Mouse (Mus musculus): ENCODE measurements at regions not wholly inside any gene's neighbourhood (a gene's known extent, or its start where the extent isn't known, plus 50 kb on each side); places are given as distances from the start of the nearest gene placed in this dataset.

DNA sequence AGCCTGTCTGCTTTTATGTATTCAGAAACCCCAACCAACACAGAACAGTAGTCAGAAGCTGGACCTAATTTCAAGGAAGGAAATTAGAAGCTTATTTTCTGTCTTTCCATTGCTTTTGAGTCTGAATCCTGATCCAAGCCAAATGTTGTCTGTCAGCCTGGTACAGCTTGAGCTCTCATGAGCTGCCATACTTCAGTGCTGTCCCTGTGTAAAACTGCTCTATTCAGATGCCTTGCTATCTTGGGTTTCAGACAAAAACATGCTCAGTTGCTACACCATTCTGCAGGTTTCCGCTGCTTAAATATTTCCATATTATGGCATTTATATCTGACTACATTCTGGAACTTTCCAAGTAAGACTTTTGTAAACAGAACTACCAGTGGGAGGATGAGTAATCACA, 1403.2 kb downstream of the Epha7 start:
- Histone ChIP-seq H3K36me3 (ENCODE audit: insufficient read depth, low read length) (no peaks in the 10 kb centered on the region), H3K27ac (ENCODE audit: low read depth, low read length) (no peak overlapping the region), H3K9ac (replicated peaks; ENCODE audit: low read length, poor library complexity, severe bottlenecking) (no peak overlapping the region), H3K4me3 (ENCODE audit: low read depth, low read length) (no peak overlapping the region), H3K4me1 (ENCODE audit: insufficient read depth, low read length) (no peaks in the 10 kb centered on the region), H3K27me3 (ENCODE audit: insufficient read depth, low read length) (no peaks in the 10 kb centered on the region), H3K9me3 (ENCODE audit: low read length) (no peaks in the 10 kb centered on the region), H3K4me2 (ENCODE audit: low read depth, low read length, poor library complexity, severe bottlenecking) (no peak overlapping the region)
- TF ChIP-seq CTCF (IDR thresholded peaks at IDR 0.05) = no peak
- WGBS = 86% methylated on average over 1 of the region's 1 CpGs
- ATAC-seq (ENCODE audit: low FRiP score) (no peak), DNase-seq (ENCODE audit: low spot score) (no peak)

DNA sequence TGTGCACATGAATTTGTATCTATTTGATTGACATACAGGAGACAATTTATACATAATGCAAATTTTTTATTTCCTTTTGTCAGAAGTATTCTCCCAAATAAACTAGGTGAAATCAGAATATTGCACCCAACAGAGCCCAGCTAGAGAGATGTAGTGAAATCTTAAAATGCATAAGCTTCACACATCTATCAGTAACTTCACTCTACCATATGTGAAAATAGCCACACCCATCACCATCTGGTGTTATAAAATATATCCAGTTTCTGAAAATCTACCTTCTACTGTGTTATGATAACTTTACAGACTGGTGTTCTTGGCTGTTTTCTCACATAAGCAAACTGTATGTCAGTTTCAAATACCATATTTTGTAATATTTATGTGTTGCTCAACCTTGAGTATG, 1414.2 kb downstream of the Epha7 start:
- no peak overlapping the region for H3K4me2 ChIP-seq (ENCODE audit: low read depth, low read length, poor library complexity, severe bottlenecking)
- DNase-seq (ENCODE audit: low spot score) (no peak), ATAC-seq (ENCODE audit: low FRiP score) (no peak)
- H3K9me3 ChIP-seq (ENCODE audit: low read length) = no peaks in the 10 kb centered on the region
- no peak overlapping the region for H3K4me3 ChIP-seq (ENCODE audit: low read depth, low read length)
- no peak overlapping the region for H3K9ac ChIP-seq (replicated peaks; ENCODE audit: low read length, poor library complexity, severe bottlenecking)
- H3K27ac ChIP-seq (ENCODE audit: low read depth, low read length) = no peak overlapping the region
- H3K4me1 ChIP-seq (ENCODE audit: insufficient read depth, low read length) = no peaks in the 10 kb centered on the region
- H3K27me3 ChIP-seq (ENCODE audit: insufficient read depth, low read length) = no peaks in the 10 kb centered on the region
- TF ChIP-seq CTCF (IDR thresholded peaks at IDR 0.05) = no peak
- H3K36me3 ChIP-seq (ENCODE audit: insufficient read depth, low read length) = no peaks in the 10 kb centered on the region

DNA sequence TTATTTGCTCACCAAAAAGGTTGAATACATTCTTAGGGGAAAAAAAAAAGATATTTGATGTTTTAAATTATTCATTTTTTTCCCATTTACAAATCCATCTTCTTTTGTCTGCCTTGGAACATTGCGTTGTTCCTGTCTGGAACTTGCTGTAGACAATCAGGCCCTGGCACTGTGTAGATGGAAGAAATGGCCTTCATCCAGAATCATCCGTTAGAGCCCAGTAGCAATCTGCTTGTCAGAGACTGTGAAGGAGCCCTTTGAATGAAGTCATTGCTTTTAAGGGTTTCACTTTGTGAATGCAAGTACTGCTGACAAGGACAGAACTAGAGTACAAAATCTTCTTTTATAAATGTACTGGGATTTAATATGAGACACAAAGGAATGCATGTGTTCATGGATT, 1449.2 kb downstream of the Epha7 start:
- no peak for TF ChIP-seq CTCF (IDR thresholded peaks at IDR 0.05)
- no peak overlapping the region for H3K27ac ChIP-seq (ENCODE audit: low read depth, low read length)
- no peaks in the 10 kb centered on the region for H3K36me3 ChIP-seq (ENCODE audit: insufficient read depth, low read length)
- ATAC-seq (ENCODE audit: low FRiP score) (no peak), DNase-seq (ENCODE audit: low spot score) (peak; percentile 63)
- no peak overlapping the region for H3K9ac ChIP-seq (replicated peaks; ENCODE audit: low read length, poor library complexity, severe bottlenecking)
- no peaks in the 10 kb centered on the region for H3K4me1 ChIP-seq (ENCODE audit: insufficient read depth, low read length)
- no peaks in the 10 kb centered on the region for H3K27me3 ChIP-seq (ENCODE audit: insufficient read depth, low read length)
- H3K4me2 ChIP-seq (ENCODE audit: low read depth, low read length, poor library complexity, severe bottlenecking) = no peak overlapping the region
- 57% methylated on average over 2 of the region's 2 CpGs for WGBS
- no peak overlapping the region for H3K4me3 ChIP-seq (ENCODE audit: low read depth, low read length)
- H3K9me3 ChIP-seq (ENCODE audit: low read length) = no peaks in the 10 kb centered on the region

DNA sequence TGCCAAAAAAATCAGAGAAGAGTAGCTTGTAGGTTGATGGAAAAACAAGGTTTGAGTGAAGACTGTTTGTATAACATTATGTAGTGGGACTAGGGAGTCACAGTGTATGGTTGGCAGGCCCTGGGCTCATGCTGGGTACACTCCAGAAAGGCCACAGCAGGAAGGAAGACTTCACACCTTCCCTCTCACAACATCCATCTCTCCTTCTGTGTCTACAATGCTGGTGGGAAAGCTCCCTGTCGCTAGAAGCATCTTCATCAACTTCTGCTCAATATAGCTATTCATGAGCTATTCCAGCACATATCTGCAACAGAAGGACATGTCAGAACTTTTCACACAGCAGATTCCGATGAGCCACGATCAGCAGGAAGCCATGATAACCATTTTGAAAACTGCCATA, 1455.1 kb downstream of the Epha7 start:
- H3K4me2 ChIP-seq (ENCODE audit: low read depth, low read length, poor library complexity, severe bottlenecking) = no peak overlapping the region

DNA sequence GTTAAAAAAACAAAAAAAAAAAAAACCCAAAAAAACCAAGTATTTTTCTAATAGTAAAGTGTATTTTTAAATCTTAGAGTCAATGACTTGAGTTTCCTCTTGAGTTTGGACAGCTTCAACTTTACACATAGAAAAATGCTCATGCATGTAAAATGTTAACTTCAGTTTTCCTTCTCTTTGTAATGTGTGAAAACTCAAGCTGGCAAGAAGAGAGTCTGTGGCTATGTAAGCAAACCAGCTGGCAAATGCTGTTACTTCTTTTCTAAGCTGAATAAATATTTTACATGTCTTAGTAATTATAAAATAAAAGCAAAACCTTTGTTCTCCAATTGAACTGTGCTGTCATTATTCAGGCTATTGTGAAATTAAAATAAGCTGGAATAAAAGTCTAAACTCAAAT, 1457.1 kb downstream of the Epha7 start:
- no peak for TF ChIP-seq CTCF (IDR thresholded peaks at IDR 0.05)
- no peak overlapping the region for H3K27ac ChIP-seq (ENCODE audit: low read depth, low read length)

More for the DNA sequence above, 1455.1 kb downstream of the Epha7 start:
- WGBS = 78% methylated on average over 3 of the region's 3 CpGs
- Histone ChIP-seq H3K27ac (ENCODE audit: low read depth, low read length) (no peak overlapping the region), H3K27me3 (ENCODE audit: insufficient read depth, low read length) (no peaks in the 10 kb centered on the region), H3K9me3 (ENCODE audit: low read length) (no peaks in the 10 kb centered on the region), H3K4me3 (ENCODE audit: low read depth, low read length) (no peak overlapping the region), H3K36me3 (ENCODE audit: insufficient read depth, low read length) (no peaks in the 10 kb centered on the region), H3K4me1 (ENCODE audit: insufficient read depth, low read length) (no peaks in the 10 kb centered on the region), H3K9ac (replicated peaks; ENCODE audit: low read length, poor library complexity, severe bottlenecking) (no peak overlapping the region)
- ATAC-seq (ENCODE audit: low FRiP score) (no peak), DNase-seq (ENCODE audit: low spot score) (peak; percentile 14)
- no peak for TF ChIP-seq CTCF (IDR thresholded peaks at IDR 0.05)

DNA sequence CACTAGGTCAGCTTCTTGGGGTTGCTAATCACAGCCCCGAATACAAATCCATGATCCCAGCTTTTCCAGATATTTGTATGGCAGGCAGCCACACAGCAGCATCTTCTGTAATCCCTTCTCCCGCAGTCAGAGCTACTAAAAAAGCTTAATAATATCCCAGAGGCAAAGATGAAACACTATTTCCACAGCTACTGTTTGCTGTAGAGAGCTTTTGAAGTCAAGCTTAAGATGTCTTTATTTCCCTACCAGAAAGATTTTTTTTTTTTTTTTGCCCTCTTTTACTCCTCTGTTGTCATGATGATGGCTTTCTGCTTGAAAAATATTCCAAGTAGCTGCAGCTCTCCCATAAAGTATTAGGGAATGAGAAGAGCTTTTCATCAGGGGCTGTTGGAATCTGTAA, 1499.5 kb downstream of the Epha7 start:
- Histone ChIP-seq H3K4me3 (ENCODE audit: low read depth, low read length) (no peak overlapping the region), H3K27ac (ENCODE audit: low read depth, low read length) (no peak overlapping the region), H3K27me3 (ENCODE audit: insufficient read depth, low read length) (no peaks in the 10 kb centered on the region), H3K9me3 (ENCODE audit: low read length) (no peaks in the 10 kb centered on the region), H3K9ac (replicated peaks; ENCODE audit: low read length, poor library complexity, severe bottlenecking) (no peak overlapping the region), H3K36me3 (ENCODE audit: insufficient read depth, low read length) (no peaks in the 10 kb centered on the region), H3K4me2 (ENCODE audit: low read depth, low read length, poor library complexity, severe bottlenecking) (peak overlapping the region; percentile 16), H3K4me1 (ENCODE audit: insufficient read depth, low read length) (no peaks in the 10 kb centered on the region)
- peak; percentile 33 for DNase-seq (ENCODE audit: low spot score)
- no peak for TF ChIP-seq CTCF (IDR thresholded peaks at IDR 0.05)
- ATAC-seq (ENCODE audit: low FRiP score) = peak; percentile 74
- WGBS = 5% methylated on average over 2 of the region's 2 CpGs

More for the DNA sequence above, 1457.1 kb downstream of the Epha7 start:
- Histone ChIP-seq H3K9ac (replicated peaks; ENCODE audit: low read length, poor library complexity, severe bottlenecking) (no peak overlapping the region), H3K4me3 (ENCODE audit: low read depth, low read length) (no peak overlapping the region), H3K9me3 (ENCODE audit: low read length) (no peaks in the 10 kb centered on the region), H3K4me1 (ENCODE audit: insufficient read depth, low read length) (no peaks in the 10 kb centered on the region), H3K4me2 (ENCODE audit: low read depth, low read length, poor library complexity, severe bottlenecking) (no peak overlapping the region), H3K27me3 (ENCODE audit: insufficient read depth, low read length) (no peaks in the 10 kb centered on the region), H3K36me3 (ENCODE audit: insufficient read depth, low read length) (no peaks in the 10 kb centered on the region)
- DNase-seq (ENCODE audit: low spot score) (no peak), ATAC-seq (ENCODE audit: low FRiP score) (no peak)

DNA sequence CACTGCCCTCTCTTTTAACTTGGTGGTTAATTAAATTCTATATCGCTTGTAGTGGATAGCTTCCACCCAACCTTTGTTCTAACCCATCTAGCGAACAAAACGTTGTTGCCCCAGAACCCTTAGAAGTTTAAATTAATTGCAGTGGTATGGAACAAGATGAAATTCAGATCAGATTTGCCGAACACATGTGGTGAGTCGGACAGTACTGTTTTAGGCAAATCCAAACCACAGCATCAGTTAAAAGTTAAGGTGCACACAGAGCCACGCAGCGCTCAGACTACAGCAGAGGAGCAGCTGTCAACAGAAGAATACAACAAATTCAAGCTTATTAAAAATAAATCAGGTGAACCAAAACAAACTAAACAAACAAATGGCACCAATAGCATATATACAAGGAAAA, 1500.0 kb downstream of the Epha7 start:
- no peak for ATAC-seq (ENCODE audit: low FRiP score)
- H3K9me3 ChIP-seq (ENCODE audit: low read length) = no peaks in the 10 kb centered on the region
- no peak for TF ChIP-seq CTCF (IDR thresholded peaks at IDR 0.05)
- DNase-seq (ENCODE audit: low spot score) = no peak
- WGBS = 24% methylated on average over 7 of the region's 7 CpGs
- H3K9ac ChIP-seq (replicated peaks; ENCODE audit: low read length, poor library complexity, severe bottlenecking) = no peak overlapping the region
- H3K27ac ChIP-seq (ENCODE audit: low read depth, low read length) = no peak overlapping the region
- no peaks in the 10 kb centered on the region for H3K36me3 ChIP-seq (ENCODE audit: insufficient read depth, low read length)
- H3K4me3 ChIP-seq (ENCODE audit: low read depth, low read length) = no peak overlapping the region
- H3K27me3 ChIP-seq (ENCODE audit: insufficient read depth, low read length) = no peaks in the 10 kb centered on the region
- H3K4me1 ChIP-seq (ENCODE audit: insufficient read depth, low read length) = no peaks in the 10 kb centered on the region
- H3K4me2 ChIP-seq (ENCODE audit: low read depth, low read length, poor library complexity, severe bottlenecking) = peak overlapping the region; percentile 16
